Mouse (Mus musculus) lung, adult 10 weeks (tissue): ENCODE results near the gene Mgat5. TPM values are rescaled to one million over a fixed set of nuclear protein-coding genes. Genes with fewer than 3 reads are reported as not detected.

ENCODE experiments used
- polyA plus RNA-seq: library from polyadenylated mRNA; stranded (reverse); fragments of 350-450 nt; fragmentation: Illumina TruSeq; extraction: RNeasy Lipid Tissue Mini Kit (QIAGEN cat#74804); gene quantifications from one replicate; pipeline ENCODE4 v1.2.3, GENCODE M21; 2014; ENCODE audit warnings: low read depth, low replicate concordance; ENCODE audit not compliant: insufficient read depth

Mgat5 gene
- 4.2 TPM for polyA plus RNA-seq

GRCm38 (mm10) chr1:127204817-127205485 is at the start of gene Mgat5:
Gene Mgat5, plus strand, starts transcription at chr1:127205015.

